Mouse (Mus musculus) spleen, postnatal 36 days (tissue): Measurements from ENCODE around the gene Vmn1r157.
"Not testable (repeated sequence)": the region's sequence is repeated elsewhere in the genome, so short reads cannot be mapped to it uniquely, and the experiment has no call there.

Experiments
- DNase-seq, 2 experiments: peaks; one replicate each; pipeline ENCODE4 v3.0.0; 2022; ENCODE audit warnings: low spot score in 2 of 2, mixed read lengths in 1 of 2

Vmn1r157 gene

DNA sequence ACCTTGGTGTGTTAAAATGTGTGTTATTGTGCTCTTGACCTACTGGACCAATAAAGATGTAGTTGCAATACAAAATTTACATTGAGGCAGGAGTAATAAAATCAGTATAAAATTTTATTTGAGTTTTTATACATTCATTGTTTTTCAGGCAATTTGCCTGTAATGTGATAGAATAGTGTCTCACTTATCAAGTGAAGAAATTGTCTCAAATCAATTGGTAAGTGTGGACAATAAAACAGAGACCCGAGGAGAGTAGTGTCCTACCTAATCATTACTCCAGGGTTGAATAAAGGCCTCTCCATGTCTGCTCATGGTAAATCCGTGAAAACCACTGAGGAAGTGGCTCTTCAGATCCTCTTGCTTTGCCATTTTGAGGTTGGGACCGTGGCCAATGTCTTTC lies at the start of gene Vmn1r157:
Gene Vmn1r157 (plus strand): TSS at position 301 of the 400 bp plus-strand sequence.
- not testable (repeated sequence) for DNase-seq

DNA sequence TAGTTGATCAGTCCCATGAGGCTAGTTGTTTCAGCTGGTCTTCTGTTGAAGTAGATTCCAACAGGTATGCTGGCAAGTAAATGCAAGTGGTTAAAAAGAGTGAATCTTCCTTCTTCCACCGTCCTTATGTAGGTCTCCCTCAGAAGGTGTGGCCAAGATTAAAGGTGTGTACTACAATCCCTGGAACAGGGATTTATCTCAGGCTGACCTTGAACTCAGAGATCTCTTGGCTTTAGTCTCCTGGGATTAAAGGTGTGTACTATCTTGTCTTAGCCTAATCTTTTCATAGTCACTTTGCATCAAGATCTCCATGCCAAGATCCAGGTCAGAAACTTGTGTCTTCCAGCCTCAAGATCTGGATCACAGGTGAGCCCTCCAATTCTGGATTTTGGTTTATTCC lies 41.9 kb upstream of the Vmn1r157 start, which contains the start of gene Gm4567:
Gene Gm4567 (minus strand): TSS at position 101 of the 400 bp plus-strand sequence.
- DNase-seq: not testable (repeated sequence)

DNA sequence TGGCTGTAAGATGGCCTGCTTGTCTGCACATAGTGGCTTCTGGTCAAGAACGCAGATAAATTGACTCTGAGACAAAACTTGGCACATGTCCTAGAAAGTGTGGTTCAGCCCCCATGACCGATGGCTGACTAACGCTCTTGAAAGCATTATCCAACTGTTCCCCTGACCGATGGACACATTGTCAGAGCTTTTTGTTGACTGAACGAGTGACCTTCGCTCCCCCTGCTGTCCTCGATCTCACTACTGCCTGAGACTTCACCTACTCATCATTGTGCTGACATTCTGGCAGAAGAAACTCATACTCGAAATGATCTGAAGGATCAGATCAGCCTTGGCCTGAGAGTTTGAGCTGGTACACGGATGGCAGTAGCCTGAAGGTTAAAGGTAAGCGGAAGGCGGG lies 14.5 kb downstream of the Vmn1r157 start:
- DNase-seq: not testable (repeated sequence)

DNA sequence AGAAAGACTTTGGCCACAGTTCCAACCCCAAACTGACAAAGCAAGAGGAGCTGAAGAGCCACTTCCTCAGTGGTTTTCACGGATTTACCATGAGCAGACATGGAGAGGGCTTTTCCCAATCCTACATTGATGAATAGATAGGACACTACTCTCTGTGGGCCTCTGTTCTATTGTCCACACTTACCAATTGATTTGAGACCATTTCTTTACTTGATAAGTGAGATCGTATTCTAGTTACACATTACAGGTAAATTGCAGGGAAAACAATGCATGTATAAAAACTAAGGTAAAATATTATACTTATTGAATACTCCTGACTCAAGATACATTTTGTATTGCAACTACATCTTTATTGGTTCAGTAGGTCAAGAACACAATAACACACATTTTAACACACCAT lies 29.2 kb downstream of the Vmn1r157 start, which contains the start of gene Vmn1r158:
Gene Vmn1r158 (minus strand): TSS at position 101 of the 400 bp plus-strand sequence.
- DNase-seq: not testable (repeated sequence)
